Mouse (Mus musculus): ENCODE results near the gene Gm17334.

GRCm38 (mm10) chr11:53769185-53769576 lies 3.8 kb downstream of the Gm17334 start:
- TF ChIP-seq CTCF (IDR thresholded peaks at IDR 0.05; ENCODE audit: borderline replicate concordance, extremely low read depth, insufficient read depth, insufficient read length): no peak
- no peak for TF ChIP-seq POLR2A (IDR thresholded peaks at IDR 0.05; ENCODE audit: borderline replicate concordance, extremely low read depth, insufficient read depth, insufficient read length, poor library complexity, severe bottlenecking)
